Mouse (Mus musculus) forebrain, embryonic 16.5 days (tissue): ENCODE measurements around the gene Susd1. TPM values are rescaled to one million over a fixed set of nuclear protein-coding genes. Genes with fewer than 3 reads are reported as not detected.

Experiments used
- ATAC-seq: fragments of 200-750 bp; cut with Nextera tagmentation; 2 replicates; pipeline ENCODE4 v1.8.0; 2017; ENCODE audit warnings: mild to moderate bottlenecking, moderate library complexity
- H3K27ac ChIP-seq: fragments of 300-500 bp; sonication (generic); 2 replicates; pipeline ENCODE4 v1.5.1; 2014; ENCODE audit warnings: low read length, control low read depth
- H3K27me3 ChIP-seq: fragments of 300-500 bp; sonication (generic); replicated peaks from 2 replicates; pipeline ENCODE4 v1.6.1; 2014; ENCODE audit warnings: low read length; ENCODE audit not compliant: control insufficient read depth, insufficient read depth
- H3K36me3 ChIP-seq: fragments of 300-500 bp; sonication (generic); 2 replicates; pipeline ENCODE4 v1.6.1; 2014; ENCODE audit not compliant: control insufficient read depth, insufficient read depth
- H3K4me1 ChIP-seq: fragments of 300-500 bp; sonication (generic); replicated peaks from 2 replicates; pipeline ENCODE4 v1.6.1; 2014; ENCODE audit warnings: low read length; ENCODE audit not compliant: control insufficient read depth, insufficient read depth
- H3K4me2 ChIP-seq: fragments of 300-500 bp; sonication (generic); 2 replicates; pipeline ENCODE4 v1.6.1; 2014; ENCODE audit warnings: mild to moderate bottlenecking, low read length, control low read depth
- H3K4me3 ChIP-seq: fragments of 300-500 bp; sonication (generic); replicated peaks from 2 replicates; pipeline ENCODE4 v1.5.1; 2014; ENCODE audit warnings: mild to moderate bottlenecking, low read length, control low read depth
- H3K9ac ChIP-seq: fragments of 300-500 bp; sonication (generic); replicated peaks from 2 replicates; pipeline ENCODE4 v1.6.1; 2014; ENCODE audit warnings: low read depth, low read length, control low read depth
- H3K9me3 ChIP-seq: fragments of 300-500 bp; sonication (generic); 2 replicates; pipeline ENCODE4 v1.6.1; 2016; ENCODE audit warnings: low read length; ENCODE audit not compliant: control insufficient read depth
- WGBS: fragments of 180-500 bp; shearing (Covaris S2); extraction: QIAGEN DNeasy Blood & Tissue Kit; methylation state at CpG from one replicate; pipeline ENCODE4 v1.1.7; 2014; 5-methylcytosine and 5-hydroxymethylcytosine counted together
- polyA plus RNA-seq: library from polyadenylated mRNA; unstranded; fragments of >200 nt; fragmentation: Nextera tagmentation; extraction: Ambion mirVana; gene quantifications from 2 replicates; pipeline ENCODE4 v1.2.1, GENCODE M21; 2015

Gene Susd1
- polyA plus RNA-seq, 1 experiment from 2014 or later = 1.8 TPM

DNA sequence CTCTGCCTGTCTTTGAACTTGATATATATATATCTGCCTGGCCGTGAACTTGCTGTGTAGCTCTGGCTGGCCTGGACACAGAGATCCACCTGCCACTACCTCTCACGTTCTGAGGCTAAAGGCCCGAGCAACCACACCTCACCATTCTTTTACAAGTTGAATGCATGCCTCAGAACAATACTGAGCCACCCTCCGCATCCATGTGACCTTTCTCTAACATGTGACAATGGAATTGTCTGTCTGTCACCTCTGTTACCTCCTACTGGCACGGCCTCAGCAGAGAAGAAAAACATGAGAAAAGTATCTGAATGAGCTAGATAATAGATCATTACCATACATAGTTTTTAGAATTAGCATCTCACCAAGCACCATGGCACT, 17.1 kb downstream of the Susd1 start:
- no peak overlapping the region for H3K4me3 ChIP-seq
- no peak overlapping the region for H3K27ac ChIP-seq
- 55% methylated on average over 5 of the region's 5 CpGs for WGBS
- no peak overlapping the region for H3K9ac ChIP-seq
- H3K4me1 ChIP-seq = 0 out of 2 replicates have a peak, but pooled peaks cover 5% of the 10 kb centered on the region
- no peak for ATAC-seq
- H3K9me3 ChIP-seq = no peaks in the 10 kb centered on the region
- no peaks in the 10 kb centered on the region for H3K36me3 ChIP-seq
- no peak overlapping the region for H3K4me2 ChIP-seq
- H3K27me3 ChIP-seq = no peaks in the 10 kb centered on the region

DNA sequence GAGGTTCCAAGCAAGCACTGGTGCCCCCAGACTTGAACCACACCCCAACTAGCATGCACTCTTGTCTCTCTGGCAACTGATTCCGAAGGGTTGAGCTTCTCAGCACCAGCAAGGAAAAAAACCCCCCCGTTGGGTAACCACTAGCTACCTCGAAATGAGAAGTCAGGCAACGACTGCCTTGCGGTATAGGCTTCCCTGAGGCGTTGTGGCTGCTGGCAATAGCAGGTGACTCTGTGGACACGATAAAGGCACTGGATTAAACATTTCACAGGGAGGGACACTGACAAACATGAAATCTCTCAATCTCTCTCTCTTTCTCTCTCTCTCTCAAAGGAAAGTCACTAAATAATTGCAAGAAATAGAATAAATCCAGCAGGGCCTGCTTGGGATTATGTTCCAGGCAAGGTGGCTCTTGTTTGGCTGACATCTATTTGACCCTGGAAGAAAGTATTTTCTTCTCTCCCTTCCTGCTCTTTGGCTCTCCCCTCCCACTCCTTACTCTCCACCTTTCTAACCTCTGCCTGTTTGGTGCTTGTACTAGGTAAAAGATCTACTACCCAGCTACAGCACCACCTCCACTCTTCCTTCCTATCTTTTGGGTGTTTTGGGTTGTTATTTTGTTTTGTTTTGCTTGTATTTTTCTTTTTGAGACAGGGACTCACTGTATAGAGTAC, 17.6 kb downstream of the Susd1 start:
- H3K36me3 ChIP-seq = no peaks in the 10 kb centered on the region
- H3K9ac ChIP-seq = no peak overlapping the region
- no peaks in the 10 kb centered on the region for H3K27me3 ChIP-seq
- 85% methylated on average over 7 of the region's 7 CpGs for WGBS
- no peak for ATAC-seq
- H3K4me2 ChIP-seq = no peak overlapping the region
- H3K9me3 ChIP-seq = no peaks in the 10 kb centered on the region
- no peak overlapping the region for H3K27ac ChIP-seq
- H3K4me3 ChIP-seq = no peak overlapping the region
- H3K4me1 ChIP-seq = 0 out of 2 replicates have a peak, but pooled peaks cover 5% of the 10 kb centered on the region

DNA sequence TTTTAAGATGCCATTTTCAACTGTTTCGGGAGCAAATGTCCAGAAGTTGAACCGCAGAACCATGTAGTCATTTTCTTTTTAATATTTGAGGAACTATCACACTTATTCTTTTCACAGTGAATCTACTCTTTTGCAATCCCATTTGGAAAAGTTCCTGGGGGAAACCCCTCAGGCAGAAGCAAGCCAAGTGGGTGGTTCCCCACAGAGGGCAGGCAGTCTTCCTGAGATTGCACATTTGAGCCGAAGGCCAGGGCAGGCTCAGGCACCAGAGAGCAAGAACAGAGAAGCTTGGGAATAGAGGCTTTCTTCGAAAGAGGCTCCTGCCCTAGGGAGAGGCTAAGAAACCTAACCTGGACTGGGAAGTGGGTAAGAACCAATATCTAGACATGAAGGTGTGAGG, 19.2 kb downstream of the Susd1 start:
- no peak overlapping the region for H3K9ac ChIP-seq
- no peaks in the 10 kb centered on the region for H3K36me3 ChIP-seq
- 83% methylated on average over 4 of the region's 4 CpGs for WGBS
- H3K4me3 ChIP-seq = no peak overlapping the region
- no peak for ATAC-seq
- no peak overlapping the region for H3K27ac ChIP-seq
- no peaks in the 10 kb centered on the region for H3K27me3 ChIP-seq
- no peaks in the 10 kb centered on the region for H3K9me3 ChIP-seq
- H3K4me1 ChIP-seq = 0 out of 2 replicates have a peak, but pooled peaks cover 5% of the 10 kb centered on the region
- no peak overlapping the region for H3K4me2 ChIP-seq

DNA sequence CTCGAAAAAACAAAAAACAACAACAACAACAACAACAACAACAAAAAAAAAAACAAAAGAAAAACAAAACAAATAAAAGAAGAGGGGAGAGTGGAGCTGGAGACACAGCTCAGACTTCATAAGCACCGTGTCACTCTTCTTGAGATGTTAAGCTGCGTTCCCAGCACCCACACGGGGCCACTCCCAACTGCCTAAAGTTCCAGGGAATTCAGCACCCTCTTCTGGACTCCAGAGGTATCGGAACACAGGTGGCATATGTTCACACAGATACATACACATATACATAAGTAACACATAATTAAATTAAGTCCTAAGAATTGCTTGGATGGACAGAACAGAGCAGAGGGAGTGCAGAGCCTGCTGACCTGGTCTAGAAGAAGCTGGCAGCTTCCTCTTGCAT, 25.0 kb downstream of the Susd1 start:
- H3K9ac ChIP-seq = no peak overlapping the region
- no peaks in the 10 kb centered on the region for H3K9me3 ChIP-seq
- no peak overlapping the region for H3K4me2 ChIP-seq
- H3K36me3 ChIP-seq = no peaks in the 10 kb centered on the region
- 86% methylated on average over 5 of the region's 5 CpGs for WGBS
- H3K4me3 ChIP-seq = no peak overlapping the region
- no peak for ATAC-seq
- H3K27ac ChIP-seq = no peak overlapping the region
- H3K27me3 ChIP-seq = no peaks in the 10 kb centered on the region
- no peaks in the 10 kb centered on the region for H3K4me1 ChIP-seq

DNA sequence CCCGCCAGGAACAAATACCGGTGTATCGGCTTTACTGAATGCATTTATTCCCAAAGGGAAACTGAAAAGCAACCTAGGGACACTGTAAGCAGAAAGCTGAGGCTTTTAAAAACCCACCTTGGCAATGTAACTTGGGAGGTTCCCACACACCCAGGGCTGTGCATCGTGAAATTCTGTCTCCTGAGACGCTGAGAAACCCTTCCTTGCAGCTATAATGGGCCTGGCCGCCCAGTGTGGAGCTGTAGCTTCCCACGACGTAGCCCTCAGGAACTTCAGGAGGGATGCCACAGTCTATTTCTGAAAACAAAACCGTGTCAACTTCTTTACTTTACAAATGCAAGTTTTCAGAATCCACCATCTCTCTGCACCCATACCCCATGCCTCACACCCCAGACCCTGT, 27.3 kb downstream of the Susd1 start:
- 85% methylated on average over 9 of the region's 9 CpGs for WGBS
- Histone ChIP-seq H3K27me3 (no peaks in the 10 kb centered on the region), H3K4me2 (no peak overlapping the region), H3K9ac (no peak overlapping the region), H3K4me1 (no peaks in the 10 kb centered on the region), H3K4me3 (no peak overlapping the region), H3K36me3 (no peaks in the 10 kb centered on the region), H3K27ac (no peak overlapping the region), H3K9me3 (no peaks in the 10 kb centered on the region)
- ATAC-seq = no peak

DNA sequence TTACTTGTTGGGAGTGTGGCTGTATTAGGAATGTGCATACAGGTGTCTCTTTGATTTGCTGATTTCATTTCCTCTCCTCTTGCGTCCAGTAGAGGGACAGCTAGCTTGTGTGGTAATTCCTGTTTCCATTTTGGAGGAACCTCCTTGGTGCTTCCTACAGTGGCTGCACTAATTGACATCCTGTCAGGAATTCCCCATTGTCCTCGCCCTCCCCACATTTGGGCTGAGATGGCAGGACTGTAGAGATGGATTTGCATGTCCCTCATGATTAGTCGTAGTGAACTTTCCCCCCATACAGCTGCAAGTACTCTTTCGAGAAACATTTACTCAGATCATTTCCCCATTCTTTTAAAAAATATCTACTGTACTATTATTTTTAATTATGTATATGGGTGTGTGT, 30.7 kb downstream of the Susd1 start:
- 87% methylated on average over 4 of the region's 4 CpGs for WGBS
- Histone ChIP-seq H3K36me3 (no peaks in the 10 kb centered on the region), H3K4me2 (no peak overlapping the region), H3K4me3 (no peak overlapping the region), H3K27me3 (no peaks in the 10 kb centered on the region), H3K4me1 (peaks cover 5% of the 10 kb centered on the region; the same call in 1 of the 2 replicates), H3K9ac (no peak overlapping the region), H3K9me3 (peaks cover 2% of the 10 kb centered on the region; the same call in 1 of the 2 replicates), H3K27ac (no peak overlapping the region)
- no peak for ATAC-seq

DNA sequence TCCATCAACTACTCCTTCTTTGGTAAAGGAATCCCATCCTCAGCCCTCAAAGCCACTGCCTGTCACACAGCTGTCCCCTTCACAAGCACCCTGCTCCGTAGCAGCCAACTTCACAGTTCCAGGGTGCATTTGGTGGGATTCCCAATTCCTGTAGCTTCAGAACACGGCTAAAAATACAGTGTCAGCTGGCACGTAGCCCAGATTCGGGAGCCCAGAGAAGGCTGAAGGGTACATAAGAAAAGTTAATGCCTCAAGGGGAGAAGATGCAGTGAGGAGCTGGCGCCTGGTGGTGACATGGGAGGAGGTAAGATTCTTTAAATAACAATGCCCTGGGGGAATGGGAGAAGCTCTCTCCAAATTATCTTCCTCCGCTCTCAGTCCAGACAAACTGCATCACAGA, 34.1 kb downstream of the Susd1 start:
- H3K4me3 ChIP-seq = no peak overlapping the region
- H3K9ac ChIP-seq = no peak overlapping the region
- H3K36me3 ChIP-seq = no peaks in the 10 kb centered on the region
- 35% methylated on average over 6 of the region's 6 CpGs for WGBS
- H3K27ac ChIP-seq = no peak overlapping the region
- no peak overlapping the region for H3K4me2 ChIP-seq
- H3K27me3 ChIP-seq = 0 out of 2 replicates have a peak, but pooled peaks cover under 1% of the 10 kb centered on the region
- peaks cover 2% of the 10 kb centered on the region; the same call in 1 of the 2 replicates for H3K9me3 ChIP-seq
- peaks cover 5% of the 10 kb centered on the region; the same call in 1 of the 2 replicates for H3K4me1 ChIP-seq
- peak; percentile 43; the same call in 1 of the 2 replicates for ATAC-seq

DNA sequence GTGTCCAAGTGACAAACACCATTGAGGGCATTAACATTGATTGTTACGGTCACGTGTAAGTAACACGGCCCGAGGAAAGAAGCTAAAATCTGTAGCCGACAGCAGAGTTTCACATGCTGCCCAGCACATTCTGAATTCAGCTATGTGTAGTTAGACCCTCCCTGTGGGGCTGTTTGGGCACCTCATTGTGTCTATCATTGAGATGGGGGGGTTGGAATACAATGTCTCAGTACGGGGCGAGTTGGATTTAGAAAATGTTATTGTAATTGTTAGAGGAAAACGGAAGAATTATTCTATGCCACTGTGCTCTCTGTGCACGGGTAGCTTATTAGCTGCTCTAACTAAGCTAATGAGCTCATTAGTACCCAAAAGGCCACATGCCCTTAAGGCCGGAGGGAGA, 37.5 kb downstream of the Susd1 start:
- H3K4me1 ChIP-seq = peaks cover 5% of the 10 kb centered on the region; the same call in 1 of the 2 replicates
- H3K9me3 ChIP-seq = peaks cover 2% of the 10 kb centered on the region; the same call in 1 of the 2 replicates
- WGBS = 21% methylated on average over 10 of the region's 10 CpGs
- H3K4me2 ChIP-seq = no peak overlapping the region
- H3K9ac ChIP-seq = no peak overlapping the region
- ATAC-seq = no peak
- H3K4me3 ChIP-seq = no peak overlapping the region
- H3K36me3 ChIP-seq = no peaks in the 10 kb centered on the region
- H3K27ac ChIP-seq = no peak overlapping the region
- H3K27me3 ChIP-seq = 0 out of 2 replicates have a peak, but pooled peaks cover 3% of the 10 kb centered on the region

DNA sequence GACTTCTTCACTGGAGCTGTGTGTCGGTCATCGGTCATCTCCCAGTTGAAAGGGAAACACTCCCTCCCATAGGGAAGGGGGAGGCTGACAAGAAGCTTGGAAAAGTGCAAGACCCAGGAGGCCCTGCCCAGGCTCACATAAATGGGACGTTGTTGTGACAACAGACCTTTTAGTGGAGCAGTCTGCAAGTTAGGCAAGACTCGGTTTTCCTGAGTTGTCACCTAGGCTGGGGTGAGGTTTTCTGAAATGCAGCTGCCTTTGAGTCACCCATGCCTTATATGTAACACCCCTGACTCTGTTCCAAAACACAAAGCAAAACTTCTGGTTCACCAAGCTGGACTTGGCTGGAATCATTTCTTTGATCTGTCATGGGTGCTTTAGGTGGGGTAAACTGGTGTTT, 39.1 kb downstream of the Susd1 start:
- WGBS = 78% methylated on average over 4 of the region's 4 CpGs
- H3K27me3 ChIP-seq = 0 out of 2 replicates have a peak, but pooled peaks cover 3% of the 10 kb centered on the region

More for the DNA sequence above, 39.1 kb downstream of the Susd1 start:
- no peak overlapping the region for H3K27ac ChIP-seq
- no peak for ATAC-seq
- H3K9ac ChIP-seq = no peak overlapping the region
- H3K4me2 ChIP-seq = no peak overlapping the region
- peaks cover 2% of the 10 kb centered on the region; the same call in 1 of the 2 replicates for H3K4me1 ChIP-seq
- no peaks in the 10 kb centered on the region for H3K9me3 ChIP-seq
- H3K4me3 ChIP-seq = no peak overlapping the region
- H3K36me3 ChIP-seq = no peaks in the 10 kb centered on the region
